Mouse (Mus musculus) layer of hippocampus, postnatal 36 days (tissue): ENCODE measurements at regions not wholly inside any gene's neighbourhood (a gene's known extent, or its start where the extent isn't known, plus 50 kb on each side); places are given as distances from the start of the nearest gene placed in this dataset.
"Not testable (repeated sequence)": the region's sequence is repeated elsewhere in the genome, so short reads cannot be mapped to it uniquely, and the experiment has no call there.

Experiments used
- DNase-seq, 2 experiments: peaks; one replicate each; pipeline ENCODE4 v3.0.0; 2022

GRCm38 (mm10) chr3:8310379-8311128 is 1299.3 kb downstream of the Zfp704 start:
- no peak for DNase-seq

- DNase-seq: no peak
Measured at GRCm38 (mm10) chr3:8307296-8307695, 1302.6 kb downstream of the Zfp704 start.

- no peak for DNase-seq
Measured at GRCm38 (mm10) chr3:8304784-8305183, 1305.1 kb downstream of the Zfp704 start.

- DNase-seq: no peak
Measured at GRCm38 (mm10) chr3:8293036-8293435, 1316.8 kb downstream of the Zfp704 start.

GRCm38 (mm10) chr3:8289558-8289957 is 1320.3 kb downstream of the Zfp704 start:
- DNase-seq: no peak

- DNase-seq: no peak
Measured at GRCm38 (mm10) chr3:8288437-8288836, 1321.4 kb downstream of the Zfp704 start.

- DNase-seq: no peak
Measured at GRCm38 (mm10) chr3:8284655-8285428, 1325.0 kb downstream of the Zfp704 start.

- DNase-seq: no peak
Measured at GRCm38 (mm10) chr3:8282411-8282810, 1327.5 kb downstream of the Zfp704 start.

- no peak for DNase-seq
Measured at GRCm38 (mm10) chr3:8276661-8277060, 1333.2 kb downstream of the Zfp704 start.

GRCm38 (mm10) chr3:8270935-8271298 is 1339.0 kb downstream of the Zfp704 start:
- DNase-seq: no peak

GRCm38 (mm10) chr3:8270009-8270934 is 1339.6 kb downstream of the Zfp704 start:
- no peak for DNase-seq

- DNase-seq: no peak
Measured at GRCm38 (mm10) chr3:8265783-8266182, 1344.1 kb downstream of the Zfp704 start.

GRCm38 (mm10) chr3:8264366-8265033 is 1345.4 kb downstream of the Zfp704 start:
- no peak for DNase-seq

- no peak for DNase-seq
Measured at GRCm38 (mm10) chr3:8257293-8257692, 1352.6 kb downstream of the Zfp704 start.

- no peak for DNase-seq
Measured at GRCm38 (mm10) chr3:8252311-8252710, 1357.6 kb downstream of the Zfp704 start.

GRCm38 (mm10) chr3:8248911-8249310 is 1361.0 kb downstream of the Zfp704 start:
- no peak for DNase-seq

GRCm38 (mm10) chr3:8245822-8246221 is 1364.1 kb downstream of the Zfp704 start:
- peak; percentile 5 to 31 for DNase-seq

- DNase-seq: not testable (repeated sequence)
Measured at GRCm38 (mm10) chr3:8245195-8245789, 1364.6 kb downstream of the Zfp704 start.

GRCm38 (mm10) chr3:8244526-8245194 is 1365.2 kb downstream of the Zfp704 start:
- DNase-seq: not testable (repeated sequence)

GRCm38 (mm10) chr3:8206623-8207404 is 1403.1 kb downstream of the Zfp704 start:
- no peak for DNase-seq
